Mouse (Mus musculus) heart, embryonic 12.5 days (tissue): ENCODE measurements around the gene Bace2. TPM values are rescaled to one million over a fixed set of nuclear protein-coding genes. Genes with fewer than 3 reads are reported as not detected.

Experiments
- ATAC-seq: fragments of 200-750 bp; cut with Nextera tagmentation; 2 replicates; pipeline ENCODE4 v1.8.0; 2017; ENCODE audit warnings: moderate TSS enrichment, moderate library complexity; ENCODE audit not compliant: insufficient number of reproducible peaks, low FRiP score
- H3K27ac ChIP-seq: fragments of 300-500 bp; sonication (generic); 2 replicates; pipeline ENCODE4 v1.5.1; 2016; ENCODE audit warnings: mild to moderate bottlenecking, moderate library complexity; ENCODE audit not compliant: poor library complexity, severe bottlenecking
- H3K27me3 ChIP-seq: fragments of 300-500 bp; sonication (generic); replicated peaks from 2 replicates; pipeline ENCODE4 v1.6.1; 2016; ENCODE audit warnings: mild to moderate bottlenecking, moderate library complexity
- H3K36me3 ChIP-seq: fragments of 300-500 bp; sonication (generic); 2 replicates; pipeline ENCODE4 v1.6.1; 2016; ENCODE audit warnings: mild to moderate bottlenecking, moderate library complexity
- H3K4me1 ChIP-seq: fragments of 300-500 bp; sonication (generic); replicated peaks from 2 replicates; pipeline ENCODE4 v1.6.1; 2016; ENCODE audit warnings: mild to moderate bottlenecking
- H3K4me2 ChIP-seq: fragments of 300-500 bp; sonication (generic); 2 replicates; pipeline ENCODE4 v1.6.1; 2016; ENCODE audit warnings: mild to moderate bottlenecking, moderate library complexity
- H3K4me3 ChIP-seq: fragments of 300-500 bp; sonication (generic); 2 replicates; pipeline ENCODE4 v1.5.1; 2016; ENCODE audit warnings: mild to moderate bottlenecking
- H3K9ac ChIP-seq: fragments of 300-500 bp; sonication (generic); 2 replicates; pipeline ENCODE4 v1.6.1; 2016; ENCODE audit warnings: mild to moderate bottlenecking, moderate library complexity
- H3K9me3 ChIP-seq: fragments of 300-500 bp; sonication (generic); replicated peaks from 2 replicates; pipeline ENCODE4 v1.6.1; 2016; ENCODE audit warnings: mild to moderate bottlenecking, moderate library complexity
- WGBS: fragments of 180-500 bp; shearing (Covaris S2); methylation state at CpG from one replicate; pipeline ENCODE4 v1.1.7; 2016; 5-methylcytosine and 5-hydroxymethylcytosine counted together
- polyA plus RNA-seq: library from polyadenylated mRNA; unstranded; fragments of >200 nt; fragmentation: Nextera tagmentation; extraction: Ambion mirVana; gene quantifications from 2 replicates; pipeline ENCODE4 v1.2.1, GENCODE M21; 2016

Bace2 gene
- polyA plus RNA-seq, 1 experiment from 2014 or later: 66.2 TPM

DNA sequence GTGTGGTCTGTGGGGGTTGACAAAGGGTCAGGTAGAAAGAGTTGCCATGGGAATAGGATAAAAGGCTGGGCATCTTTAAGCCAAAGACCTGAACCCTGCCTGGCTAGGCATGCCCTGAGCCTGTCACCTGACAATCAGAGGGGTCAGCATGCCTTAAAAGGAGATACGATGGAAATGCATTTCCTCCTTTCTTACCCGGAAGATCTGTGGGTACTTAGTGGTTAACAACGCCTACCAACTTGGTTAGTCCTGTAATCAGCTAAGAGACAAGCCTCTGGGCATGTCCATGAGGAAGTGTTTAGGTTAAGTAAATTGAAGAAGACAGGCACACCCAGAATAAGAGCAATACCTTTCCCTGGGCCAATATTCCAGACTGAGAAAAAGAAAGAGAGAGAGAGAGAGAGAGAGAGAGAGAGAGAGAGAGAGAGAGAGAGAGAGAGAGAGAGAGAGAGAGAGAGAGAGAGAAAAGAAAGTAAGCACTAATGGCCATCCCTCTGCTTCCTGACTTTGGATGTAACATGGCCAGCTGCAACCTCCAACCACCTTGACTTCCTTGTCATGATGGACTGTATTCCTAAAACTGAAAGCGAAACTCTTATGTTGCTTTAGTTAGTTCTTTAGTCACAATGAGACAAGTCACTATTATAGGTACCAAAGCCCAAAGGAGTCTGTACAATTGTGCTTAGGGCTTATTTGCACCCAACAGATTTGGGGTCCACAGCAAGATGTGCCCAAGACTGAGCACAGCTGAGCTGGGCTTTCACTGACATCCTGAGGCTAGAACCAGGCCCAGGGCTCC is 111.7 kb downstream of the Bace2 start:
- WGBS: 66% methylated on average over 4 of the region's 4 CpGs
- H3K36me3 ChIP-seq: no peaks in the 10 kb centered on the region
- no peak for ATAC-seq

DNA sequence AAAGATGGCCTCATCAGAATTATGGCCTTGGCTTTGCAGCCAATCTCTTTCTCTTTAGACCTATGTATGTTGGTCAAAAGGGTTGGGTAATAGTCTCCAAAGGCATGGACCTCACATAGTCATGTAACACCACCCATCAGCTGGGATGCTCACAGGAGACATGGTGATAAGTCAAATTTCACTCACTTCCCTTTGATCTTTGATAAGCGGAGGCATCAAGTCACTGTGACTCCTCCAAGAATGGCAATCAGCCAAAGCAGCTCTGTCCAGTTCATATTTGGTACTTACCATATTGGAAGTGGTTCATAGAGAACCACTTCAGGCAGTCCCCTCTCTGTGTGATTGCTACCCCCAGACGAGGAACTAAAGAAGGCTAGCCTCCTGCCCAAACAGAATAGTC is 118.1 kb downstream of the Bace2 start:
- H3K27ac ChIP-seq: no peak overlapping the region
- peaks cover 14% of the 10 kb centered on the region; the same call in 1 of the 2 replicates for H3K4me1 ChIP-seq
- no peak overlapping the region for H3K9ac ChIP-seq
- no peak overlapping the region for H3K4me2 ChIP-seq
- no peak for ATAC-seq
- no peaks in the 10 kb centered on the region for H3K36me3 ChIP-seq
- no peaks in the 10 kb centered on the region for H3K9me3 ChIP-seq
- WGBS: 80% methylated on average over 2 of the region's 2 CpGs
- no peaks in the 10 kb centered on the region for H3K27me3 ChIP-seq
- no peak overlapping the region for H3K4me3 ChIP-seq

More for the DNA sequence above, 111.7 kb downstream of the Bace2 start:
- no peak overlapping the region for H3K27ac ChIP-seq
- H3K27me3 ChIP-seq: no peaks in the 10 kb centered on the region
- no peak overlapping the region for H3K9ac ChIP-seq
- no peak overlapping the region for H3K4me3 ChIP-seq
- H3K4me2 ChIP-seq: no peak overlapping the region
- H3K4me1 ChIP-seq: 0 out of 2 replicates have a peak, but pooled peaks cover 8% of the 10 kb centered on the region
- H3K9me3 ChIP-seq: no peaks in the 10 kb centered on the region

DNA sequence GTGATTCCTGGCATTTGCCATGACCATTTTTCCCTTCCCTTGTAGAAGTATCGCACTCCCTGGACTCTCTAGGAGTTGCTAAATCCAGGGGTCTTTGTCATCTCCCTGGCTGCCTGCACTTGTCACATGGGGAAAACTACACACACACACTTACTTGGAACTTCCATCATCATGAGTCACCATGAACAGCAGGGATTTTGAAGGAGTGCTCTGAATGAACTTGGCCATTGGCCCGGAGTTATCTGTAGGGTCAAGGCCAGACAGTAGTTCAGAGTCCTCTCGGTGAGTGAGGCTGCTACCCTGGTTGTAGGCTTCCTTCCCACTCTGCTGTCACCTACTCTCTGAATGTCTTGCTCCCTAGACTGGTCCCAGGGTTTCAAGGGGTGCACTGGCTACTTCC is 119.0 kb downstream of the Bace2 start:
- H3K27ac ChIP-seq: no peak overlapping the region
- WGBS: 58% methylated on average over 3 of the region's 3 CpGs
- H3K27me3 ChIP-seq: no peaks in the 10 kb centered on the region
- peaks cover 15% of the 10 kb centered on the region; the same call in 1 of the 2 replicates for H3K4me1 ChIP-seq
- H3K4me3 ChIP-seq: no peak overlapping the region
- no peaks in the 10 kb centered on the region for H3K9me3 ChIP-seq
- no peak overlapping the region for H3K4me2 ChIP-seq
- H3K9ac ChIP-seq: no peak overlapping the region
- no peaks in the 10 kb centered on the region for H3K36me3 ChIP-seq
- ATAC-seq: 0 out of 2 replicates have a peak, but pooled peaks have one; percentile 22

DNA sequence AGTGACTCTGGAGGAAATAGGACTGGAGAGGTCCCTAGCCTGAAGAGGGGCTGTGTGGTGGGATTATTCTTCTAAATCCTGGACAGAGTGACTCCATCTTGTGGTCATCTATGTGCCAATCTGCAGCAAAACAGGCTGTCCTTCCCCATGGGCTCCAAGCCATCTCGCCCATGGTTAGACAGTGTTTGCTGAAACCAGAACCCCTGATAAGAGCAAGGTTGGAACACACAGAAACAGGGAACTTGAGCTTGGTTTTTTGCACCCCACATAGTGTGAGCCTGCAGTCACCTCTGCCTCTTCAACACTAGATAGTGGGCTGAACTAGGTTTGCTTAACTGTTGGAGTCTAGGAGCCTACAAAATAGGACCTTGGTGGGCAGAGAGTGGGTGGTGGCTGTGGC is 120.0 kb downstream of the Bace2 start:
- Histone ChIP-seq H3K27me3 (no peaks in the 10 kb centered on the region), H3K9ac (no peak overlapping the region)
- 68% methylated on average over 1 of the region's 1 CpGs for WGBS

DNA sequence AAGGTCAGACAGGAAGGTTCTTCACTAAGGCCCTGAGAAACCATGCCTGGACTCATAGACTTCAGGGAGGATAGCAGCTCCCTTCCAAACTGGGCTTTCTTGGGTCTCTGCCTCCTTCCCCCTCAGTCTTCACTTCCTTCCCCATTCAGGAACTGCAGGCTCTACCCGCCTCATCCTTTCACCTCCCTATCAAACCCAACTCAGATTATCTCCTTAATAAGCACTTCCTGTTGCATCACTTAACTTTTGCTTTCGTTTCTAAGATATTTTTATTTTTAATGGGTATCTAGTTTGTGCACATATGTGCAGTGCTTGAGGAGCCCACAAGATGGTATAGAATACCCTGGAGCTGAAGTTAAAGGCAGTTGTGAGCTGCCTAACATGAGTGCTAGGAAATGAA is 122.1 kb downstream of the Bace2 start:
- WGBS: 48% methylated on average over 2 of the region's 2 CpGs
- H3K9ac ChIP-seq: no peak overlapping the region
- H3K27me3 ChIP-seq: no peaks in the 10 kb centered on the region
- no peak for ATAC-seq
- H3K4me2 ChIP-seq: no peak overlapping the region
- H3K36me3 ChIP-seq: no peaks in the 10 kb centered on the region
- peaks cover 11% of the 10 kb centered on the region; the same call in 1 of the 2 replicates for H3K4me1 ChIP-seq
- no peak overlapping the region for H3K27ac ChIP-seq
- no peak overlapping the region for H3K4me3 ChIP-seq
- H3K9me3 ChIP-seq: no peaks in the 10 kb centered on the region

More for the DNA sequence above, 120.0 kb downstream of the Bace2 start:
- Histone ChIP-seq H3K9me3 (no peaks in the 10 kb centered on the region), H3K4me3 (no peak overlapping the region), H3K36me3 (no peaks in the 10 kb centered on the region), H3K4me2 (no peak overlapping the region), H3K4me1 (peaks cover 11% of the 10 kb centered on the region; the same call in 1 of the 2 replicates), H3K27ac (no peak overlapping the region)
- no peak for ATAC-seq

DNA sequence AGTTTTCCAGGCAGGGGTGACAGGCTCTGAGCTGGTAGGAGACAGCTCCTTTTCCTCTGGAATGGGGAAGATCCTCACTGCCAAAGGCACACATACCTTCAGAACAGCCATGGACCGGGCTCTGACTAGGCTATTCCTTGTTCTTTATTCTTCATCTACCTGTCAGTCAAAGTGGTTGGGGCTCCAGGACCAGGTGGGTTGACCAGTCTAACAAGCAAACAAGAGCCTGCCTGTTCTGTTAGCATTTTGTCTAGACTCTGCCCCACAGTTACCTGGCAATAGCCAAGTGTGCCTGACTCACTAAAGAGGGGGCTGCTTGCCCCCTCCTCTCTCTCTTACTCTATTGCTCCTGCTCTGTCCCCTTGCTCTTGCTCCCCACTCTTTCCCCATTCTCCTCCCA is 135.8 kb downstream of the Bace2 start:
- WGBS: 65% methylated on average over 1 of the region's 1 CpGs
- no peak overlapping the region for H3K27ac ChIP-seq
- H3K9ac ChIP-seq: no peak overlapping the region
- H3K4me3 ChIP-seq: no peak overlapping the region
- no peak for ATAC-seq
- no peaks in the 10 kb centered on the region for H3K27me3 ChIP-seq
- H3K4me2 ChIP-seq: no peak overlapping the region
- H3K9me3 ChIP-seq: no peaks in the 10 kb centered on the region
- H3K4me1 ChIP-seq: no peaks in the 10 kb centered on the region
- no peaks in the 10 kb centered on the region for H3K36me3 ChIP-seq

Other genes starting within 250 kb of the Bace2 start
- gene Dscam, start 186.0 kb upstream of the Bace2 start, polyA plus RNA-seq: not detected in 2 replicates
- 0.22 TPM in 1 of 2 replicates, not detected in the other for gene Mx1, start 106.2 kb downstream of the Bace2 start, polyA plus RNA-seq
- not detected in 2 replicates for gene Fam3b, start 158.1 kb downstream of the Bace2 start, polyA plus RNA-seq